Mouse (Mus musculus): ENCODE data around the gene Map4k4.

GRCm38 (mm10) chr1:39976847-39977744 is 76.4 kb downstream of the Map4k4 start:
- no peak for TF ChIP-seq CTCF (IDR thresholded peaks at IDR 0.05; ENCODE audit: borderline replicate concordance, insufficient read depth, low read depth, low read length)
- TF ChIP-seq POLR2A (IDR thresholded peaks at IDR 0.05; ENCODE audit: borderline replicate concordance, insufficient read depth, low read length) = no peak
